Mouse (Mus musculus) forebrain, embryonic 16.5 days (tissue): ENCODE measurements around the gene Arid5b. TPM values are rescaled to one million over a fixed set of nuclear protein-coding genes. Genes with fewer than 3 reads are reported as not detected.

Experiments used
- ATAC-seq: fragments of 200-750 bp; cut with Nextera tagmentation; 2 replicates; pipeline ENCODE4 v1.8.0; 2017; ENCODE audit warnings: mild to moderate bottlenecking, moderate library complexity
- H3K27ac ChIP-seq: fragments of 300-500 bp; sonication (generic); 2 replicates; pipeline ENCODE4 v1.5.1; 2014; ENCODE audit warnings: low read length, control low read depth
- H3K27me3 ChIP-seq: fragments of 300-500 bp; sonication (generic); replicated peaks from 2 replicates; pipeline ENCODE4 v1.6.1; 2014; ENCODE audit warnings: low read length; ENCODE audit not compliant: control insufficient read depth, insufficient read depth
- H3K36me3 ChIP-seq: fragments of 300-500 bp; sonication (generic); 2 replicates; pipeline ENCODE4 v1.6.1; 2014; ENCODE audit not compliant: control insufficient read depth, insufficient read depth
- H3K4me1 ChIP-seq: fragments of 300-500 bp; sonication (generic); replicated peaks from 2 replicates; pipeline ENCODE4 v1.6.1; 2014; ENCODE audit warnings: low read length; ENCODE audit not compliant: control insufficient read depth, insufficient read depth
- H3K4me2 ChIP-seq: fragments of 300-500 bp; sonication (generic); 2 replicates; pipeline ENCODE4 v1.6.1; 2014; ENCODE audit warnings: mild to moderate bottlenecking, low read length, control low read depth
- H3K4me3 ChIP-seq: fragments of 300-500 bp; sonication (generic); replicated peaks from 2 replicates; pipeline ENCODE4 v1.5.1; 2014; ENCODE audit warnings: mild to moderate bottlenecking, low read length, control low read depth
- H3K9ac ChIP-seq: fragments of 300-500 bp; sonication (generic); replicated peaks from 2 replicates; pipeline ENCODE4 v1.6.1; 2014; ENCODE audit warnings: low read depth, low read length, control low read depth
- H3K9me3 ChIP-seq: fragments of 300-500 bp; sonication (generic); 2 replicates; pipeline ENCODE4 v1.6.1; 2016; ENCODE audit warnings: low read length; ENCODE audit not compliant: control insufficient read depth
- WGBS: fragments of 180-500 bp; shearing (Covaris S2); extraction: QIAGEN DNeasy Blood & Tissue Kit; methylation state at CpG from one replicate; pipeline ENCODE4 v1.1.7; 2014; 5-methylcytosine and 5-hydroxymethylcytosine counted together
- polyA plus RNA-seq: library from polyadenylated mRNA; unstranded; fragments of >200 nt; fragmentation: Nextera tagmentation; extraction: Ambion mirVana; gene quantifications from 2 replicates; pipeline ENCODE4 v1.2.1, GENCODE M21; 2015

Arid5b gene
- polyA plus RNA-seq, 1 experiment from 2014 or later: 14.7 TPM

GRCm38 (mm10) chr10:68276350-68276975 lies 2.1 kb downstream of the Arid5b start:
- H3K27ac ChIP-seq: peak overlapping the region; percentile 73
- H3K9ac ChIP-seq: peak overlapping the region; percentile 80
- H3K4me2 ChIP-seq: peak overlapping the region; percentile 97
- peaks cover 16% of the 10 kb centered on the region for H3K4me1 ChIP-seq
- H3K9me3 ChIP-seq: no peaks in the 10 kb centered on the region
- 0% methylated on average over 29 of the region's 29 CpGs for WGBS
- H3K27me3 ChIP-seq: no peaks in the 10 kb centered on the region
- no peaks in the 10 kb centered on the region for H3K36me3 ChIP-seq
- peak; percentile 60 for ATAC-seq
- H3K4me3 ChIP-seq: peak overlapping the region; percentile 74

- no peaks in the 10 kb centered on the region for H3K27me3 ChIP-seq
- H3K9ac ChIP-seq: 0 out of 2 replicates have a peak overlapping the region, but pooled peaks have one; percentile 22
- H3K4me2 ChIP-seq: peak overlapping the region; percentile 97
- H3K4me3 ChIP-seq: peak overlapping the region; percentile 23
- H3K36me3 ChIP-seq: no peaks in the 10 kb centered on the region
- no peaks in the 10 kb centered on the region for H3K9me3 ChIP-seq
- ATAC-seq: no peak
- 14% methylated on average over 18 of the region's 18 CpGs for WGBS
- H3K27ac ChIP-seq: no peak overlapping the region; the same call in 1 of the 2 replicates
- H3K4me1 ChIP-seq: peaks cover 11% of the 10 kb centered on the region
Measured at GRCm38 (mm10) chr10:68274900-68275760, 3.4 kb downstream of the Arid5b start.

- H3K4me2 ChIP-seq: no peak overlapping the region
- no peaks in the 10 kb centered on the region; the same call in 1 of the 2 replicates for H3K4me1 ChIP-seq
- H3K9me3 ChIP-seq: no peaks in the 10 kb centered on the region
- no peaks in the 10 kb centered on the region for H3K36me3 ChIP-seq
- no peak for ATAC-seq
- H3K4me3 ChIP-seq: no peak overlapping the region
- H3K27me3 ChIP-seq: no peaks in the 10 kb centered on the region
- WGBS: 95% methylated on average over 10 of the region's 10 CpGs
- H3K27ac ChIP-seq: no peak overlapping the region
- H3K9ac ChIP-seq: no peak overlapping the region
Measured at GRCm38 (mm10) chr10:68269789-68270188, 8.8 kb downstream of the Arid5b start.

- 76% methylated on average over 5 of the region's 5 CpGs for WGBS
- Histone ChIP-seq H3K4me3 (no peak overlapping the region), H3K27me3 (no peaks in the 10 kb centered on the region), H3K4me1 (no peaks in the 10 kb centered on the region; the same call in 1 of the 2 replicates), H3K36me3 (no peaks in the 10 kb centered on the region), H3K27ac (no peak overlapping the region), H3K9me3 (no peaks in the 10 kb centered on the region), H3K9ac (no peak overlapping the region), H3K4me2 (no peak overlapping the region)
- ATAC-seq: no peak
Measured at GRCm38 (mm10) chr10:68268629-68269028, 9.9 kb downstream of the Arid5b start.

GRCm38 (mm10) chr10:68263969-68264688 lies 14.4 kb downstream of the Arid5b start:
- Histone ChIP-seq H3K27ac (no peak overlapping the region), H3K4me3 (no peak overlapping the region), H3K27me3 (no peaks in the 10 kb centered on the region), H3K4me1 (no peaks in the 10 kb centered on the region; the same call in 1 of the 2 replicates), H3K9me3 (no peaks in the 10 kb centered on the region), H3K36me3 (no peaks in the 10 kb centered on the region), H3K9ac (no peak overlapping the region), H3K4me2 (no peak overlapping the region)
- 94% methylated on average over 10 of the region's 10 CpGs for WGBS
- no peak for ATAC-seq

DNA sequence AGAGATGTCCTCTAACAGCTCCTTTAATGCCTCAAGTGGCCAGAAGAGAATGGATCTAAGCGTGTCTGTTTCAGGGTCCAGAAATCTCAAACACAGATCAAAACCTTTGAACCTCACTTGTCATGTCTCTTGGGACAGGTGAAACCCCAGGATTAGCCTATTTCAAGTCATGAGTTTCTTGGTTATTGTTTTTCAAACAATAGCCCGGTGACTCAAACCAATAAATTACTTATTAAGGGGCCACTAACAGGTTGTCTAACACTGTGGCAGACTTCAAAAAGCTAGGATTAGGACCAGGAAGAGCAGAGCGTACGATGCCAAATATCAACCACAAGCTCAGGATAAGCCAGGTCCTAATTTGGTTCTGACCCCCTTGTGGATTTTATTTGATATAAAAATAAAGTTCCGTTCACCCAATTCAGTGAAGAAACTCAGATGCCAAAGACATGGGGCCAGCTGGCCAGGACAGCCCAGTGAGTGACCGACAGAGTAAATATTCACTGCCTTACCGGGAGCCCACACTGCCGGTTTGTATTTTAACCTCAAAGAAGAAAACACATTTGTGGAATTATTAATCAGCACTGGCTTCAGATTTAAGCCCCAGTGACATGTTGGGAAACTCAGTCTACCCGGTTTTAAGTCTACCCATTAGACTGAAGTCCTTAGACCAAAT lies 15.1 kb downstream of the Arid5b start:
- Histone ChIP-seq H3K9me3 (no peaks in the 10 kb centered on the region), H3K36me3 (no peaks in the 10 kb centered on the region), H3K27ac (no peak overlapping the region), H3K4me1 (no peaks in the 10 kb centered on the region; the same call in 1 of the 2 replicates), H3K27me3 (no peaks in the 10 kb centered on the region), H3K9ac (no peak overlapping the region), H3K4me2 (no peak overlapping the region), H3K4me3 (no peak overlapping the region)
- ATAC-seq: no peak
- 93% methylated on average over 9 of the region's 9 CpGs for WGBS

DNA sequence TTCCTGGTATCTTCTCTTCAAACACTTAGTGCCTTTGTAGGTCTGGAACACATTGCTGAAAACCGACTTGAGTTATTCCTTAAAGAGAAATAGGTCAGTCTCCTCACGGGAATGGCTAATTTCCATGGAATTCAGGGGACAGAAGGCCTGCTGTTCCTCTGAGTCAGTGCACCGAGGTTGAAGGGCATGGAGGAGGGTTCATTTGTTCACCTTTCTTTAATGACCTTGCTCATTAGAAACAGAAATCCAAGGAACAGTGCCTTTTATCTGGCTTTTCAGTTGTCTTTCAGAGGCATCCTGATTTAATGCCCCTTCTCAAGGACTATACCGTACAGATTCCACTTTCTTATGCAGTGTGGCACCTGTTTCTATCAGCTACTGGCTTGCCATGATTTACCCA lies 18.9 kb downstream of the Arid5b start:
- Histone ChIP-seq H3K36me3 (no peaks in the 10 kb centered on the region), H3K27me3 (no peaks in the 10 kb centered on the region), H3K4me1 (no peaks in the 10 kb centered on the region), H3K27ac (no peak overlapping the region), H3K9ac (no peak overlapping the region), H3K4me2 (no peak overlapping the region), H3K4me3 (no peak overlapping the region), H3K9me3 (no peaks in the 10 kb centered on the region)
- 48% methylated on average over 4 of the region's 4 CpGs for WGBS
- ATAC-seq: no peak

DNA sequence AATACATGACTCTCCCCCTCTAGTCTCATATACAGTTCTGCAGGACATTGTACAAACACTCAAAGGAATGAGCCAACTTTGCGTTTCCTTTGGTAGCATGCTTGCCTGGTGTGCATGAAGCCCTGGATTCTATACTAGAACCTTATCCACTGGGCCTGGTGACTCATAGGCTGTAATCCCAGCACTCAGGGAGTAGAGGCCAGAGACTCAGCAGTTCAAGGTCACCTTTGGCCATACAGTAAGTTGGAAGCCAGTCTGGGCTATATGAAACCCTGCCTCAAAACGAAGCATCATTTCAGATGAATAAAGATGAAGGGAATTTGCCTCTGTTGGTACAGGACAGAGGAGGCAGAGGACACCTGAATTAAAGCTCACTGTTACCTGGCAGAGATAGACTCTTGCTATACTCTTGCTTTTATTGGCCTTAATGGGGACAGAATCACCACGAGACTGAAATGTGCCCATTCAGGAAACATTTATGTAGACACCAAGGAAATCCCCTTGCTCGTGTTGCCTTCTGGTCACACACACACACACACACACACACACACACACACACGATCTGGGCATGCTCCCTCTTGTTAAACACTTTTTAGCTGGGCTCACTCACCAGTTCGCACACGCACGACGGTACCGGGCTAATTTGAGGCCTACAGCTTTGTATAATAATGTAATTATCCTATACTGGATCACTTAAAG lies 21.0 kb downstream of the Arid5b start:
- no peak for ATAC-seq
- no peak overlapping the region for H3K4me3 ChIP-seq
- no peaks in the 10 kb centered on the region for H3K9me3 ChIP-seq
- 79% methylated on average over 10 of the region's 10 CpGs for WGBS
- no peak overlapping the region for H3K9ac ChIP-seq
- H3K36me3 ChIP-seq: no peaks in the 10 kb centered on the region
- no peak overlapping the region for H3K4me2 ChIP-seq
- no peaks in the 10 kb centered on the region for H3K4me1 ChIP-seq
- H3K27me3 ChIP-seq: no peaks in the 10 kb centered on the region
- no peak overlapping the region for H3K27ac ChIP-seq
